Mouse (Mus musculus) ZHBTc4 (cell line): ENCODE measurements around the gene Lyzl6.

ENCODE experiments used
- DNase-seq: peaks from one replicate; pipeline ENCODE4 v3.0.0-alpha.2; 2011; ENCODE audit warnings: low read depth, low spot score

The Lyzl6 gene

DNA sequence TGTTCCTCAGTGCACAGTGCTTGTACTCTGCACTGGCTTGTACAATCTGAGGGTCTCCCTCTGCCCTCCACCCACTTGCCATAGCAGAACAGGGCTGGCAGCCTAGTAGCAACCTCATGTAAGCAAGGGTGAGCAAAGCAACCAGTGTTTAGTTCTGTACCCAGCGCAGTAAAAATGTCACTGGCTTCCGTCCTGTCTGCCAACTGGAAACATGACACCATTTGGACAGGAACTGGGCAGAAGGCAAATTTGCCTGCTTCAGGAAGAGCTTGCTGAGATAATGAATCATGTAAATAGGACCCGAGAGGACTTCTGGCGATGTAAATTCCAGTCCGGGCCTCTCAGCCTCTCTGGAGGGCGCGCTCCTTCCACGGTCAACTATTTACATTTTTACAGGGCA lies 7.0 kb upstream of the Lyzl6 start:
- no peak for DNase-seq

DNA sequence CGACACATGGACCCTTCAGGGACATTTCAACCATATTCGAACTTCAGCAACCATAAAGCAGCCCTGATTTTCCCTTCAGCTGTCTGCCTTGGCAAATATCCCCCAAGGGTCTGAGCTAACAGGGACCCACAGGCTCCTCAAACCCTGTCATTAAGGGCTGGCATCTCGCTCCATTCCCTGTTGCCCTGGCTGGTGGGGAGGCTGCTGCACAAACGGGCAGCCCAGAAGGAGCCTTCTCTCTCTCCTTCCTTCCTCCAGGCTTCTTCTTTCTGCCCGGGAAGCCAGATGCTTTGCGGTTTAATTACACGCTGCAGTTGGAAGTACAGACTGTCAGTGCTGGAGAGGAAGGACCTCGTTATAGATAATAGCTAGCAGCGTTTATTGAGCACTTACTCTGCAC lies 4.5 kb upstream of the Lyzl6 start:
- DNase-seq, result no peak

DNA sequence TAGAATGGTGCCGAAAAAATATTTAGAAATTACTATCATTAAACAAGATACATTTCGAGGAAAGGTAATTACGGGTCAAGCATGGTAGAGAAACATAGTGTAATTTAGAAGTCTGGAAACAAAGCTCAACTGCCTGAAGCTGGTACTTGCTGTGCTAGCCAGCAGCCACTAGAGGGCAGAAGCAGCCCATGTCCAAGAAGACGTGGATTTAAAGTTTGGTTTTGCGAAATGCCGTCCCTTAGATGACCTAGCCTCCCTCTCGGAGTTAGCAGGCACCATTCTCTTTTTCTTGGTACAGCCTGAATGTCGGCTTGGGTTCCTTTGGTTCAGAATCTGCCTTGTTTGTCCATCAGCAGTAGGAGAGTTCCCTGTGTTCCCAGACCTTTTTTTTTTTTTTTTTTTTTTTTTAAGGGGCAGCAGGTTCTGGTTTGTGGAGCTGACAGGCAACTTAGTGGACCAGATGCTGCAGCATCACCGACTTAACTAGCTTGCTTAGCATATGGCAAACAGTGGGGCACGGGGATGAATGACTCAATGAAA lies 787 bp upstream of the Lyzl6 start:
- peak; percentile 87 for DNase-seq

DNA sequence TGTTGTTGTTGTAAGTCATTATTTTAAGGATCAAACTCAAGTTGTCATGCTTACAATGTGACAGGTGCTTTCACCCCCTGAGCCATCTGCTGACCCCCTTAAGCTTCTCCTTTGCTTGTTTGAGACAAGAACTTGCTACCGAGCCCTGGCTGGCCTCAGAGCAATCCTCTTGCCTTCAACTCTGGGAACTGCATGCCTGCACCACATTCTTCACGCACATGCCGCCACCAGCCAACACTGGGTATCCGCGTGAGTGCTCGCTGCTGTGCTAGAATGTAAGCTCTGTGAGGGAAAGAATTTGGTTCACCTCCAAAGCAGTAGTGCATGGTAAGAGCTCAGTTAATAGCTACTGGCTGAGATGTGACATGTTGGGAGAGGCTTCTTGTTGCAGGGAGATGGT lies 2.4 kb downstream of the Lyzl6 start:
- DNase-seq, result no peak

DNA sequence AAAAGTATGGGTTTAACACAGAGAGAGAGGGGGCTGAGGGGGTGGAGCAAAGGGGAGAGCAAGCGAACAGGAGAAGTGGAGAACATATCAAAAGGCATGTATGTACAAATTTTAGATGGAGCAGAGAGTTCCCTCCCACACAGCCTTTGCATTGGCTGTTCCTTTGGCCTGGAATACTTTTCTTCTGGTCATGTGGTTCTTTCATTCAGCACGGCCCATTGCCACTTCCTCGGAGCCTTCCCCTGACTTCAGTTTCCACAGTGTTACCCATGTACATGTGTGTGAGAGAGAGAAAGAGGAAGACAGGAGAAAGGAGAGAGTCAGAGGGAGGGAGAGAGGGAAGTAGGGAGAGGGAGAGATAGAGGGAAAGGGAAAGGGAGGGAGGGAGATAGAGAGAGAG lies 3.2 kb downstream of the Lyzl6 start:
- no peak for DNase-seq

DNA sequence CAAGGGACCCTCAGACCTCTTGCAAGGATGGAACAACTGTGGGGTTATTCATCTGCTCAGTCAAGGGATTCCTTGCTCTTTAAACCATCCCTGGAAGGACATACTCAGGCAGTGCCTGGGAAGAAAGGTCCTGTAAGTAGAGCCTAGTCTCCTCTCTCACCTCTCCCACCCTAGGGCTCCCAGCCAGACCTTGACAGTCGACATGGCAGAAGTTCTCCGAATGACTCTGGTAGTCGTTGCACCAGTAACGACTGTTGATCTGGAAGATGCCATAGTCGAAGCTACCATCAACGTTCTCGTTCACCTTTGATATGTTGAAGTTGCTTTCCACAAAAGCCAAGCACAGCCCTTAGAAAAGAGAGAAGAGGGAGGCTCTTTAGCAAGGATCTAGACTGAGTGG lies 3.9 kb downstream of the Lyzl6 start:
- DNase-seq, result no peak

DNA sequence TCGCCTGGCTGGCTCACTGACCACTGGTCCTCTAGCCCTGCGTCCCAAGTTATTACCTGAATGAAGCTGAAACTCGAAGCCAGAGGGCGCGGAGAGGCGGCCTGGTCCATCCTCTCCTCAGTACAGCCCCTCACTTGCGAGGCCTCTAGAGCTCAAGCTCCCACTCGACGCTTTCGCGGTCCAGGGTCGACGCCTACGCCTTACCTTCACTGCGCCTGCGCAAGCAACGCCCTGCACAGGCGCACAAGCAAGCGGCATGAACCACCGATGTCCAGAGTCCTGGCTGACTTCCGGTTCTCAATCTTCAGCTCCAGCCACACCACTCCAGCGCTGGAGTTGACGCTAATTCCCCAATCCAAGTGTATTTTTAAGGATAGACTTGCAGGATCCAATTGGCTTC lies 11.2 kb downstream of the Lyzl6 start:
- peak; percentile 47 for DNase-seq

DNA sequence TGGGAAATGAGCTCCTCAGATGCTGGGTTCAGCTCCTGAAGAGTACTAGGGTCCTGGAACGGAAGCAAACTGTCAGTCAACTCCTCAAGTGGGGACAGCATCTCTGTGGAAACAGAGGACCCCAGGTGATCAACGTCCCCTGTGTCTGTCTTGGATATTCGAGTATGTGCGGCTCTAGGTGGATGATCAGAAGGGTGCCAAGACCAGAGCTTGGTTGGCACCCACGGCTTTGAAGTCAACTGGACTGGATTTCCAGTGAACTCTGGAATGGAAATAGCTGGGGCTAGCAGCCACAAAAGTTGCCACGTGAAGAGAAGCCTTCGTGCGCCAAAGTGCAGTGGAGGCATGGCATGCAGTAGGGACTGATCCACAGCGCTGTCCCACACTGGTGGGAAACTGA lies 17.6 kb downstream of the Lyzl6 start, which contains the start of gene Gm884:
Gene Gm884 (minus strand): TSS at position 101 of the 400 bp plus-strand sequence.
- no peak for DNase-seq

DNA sequence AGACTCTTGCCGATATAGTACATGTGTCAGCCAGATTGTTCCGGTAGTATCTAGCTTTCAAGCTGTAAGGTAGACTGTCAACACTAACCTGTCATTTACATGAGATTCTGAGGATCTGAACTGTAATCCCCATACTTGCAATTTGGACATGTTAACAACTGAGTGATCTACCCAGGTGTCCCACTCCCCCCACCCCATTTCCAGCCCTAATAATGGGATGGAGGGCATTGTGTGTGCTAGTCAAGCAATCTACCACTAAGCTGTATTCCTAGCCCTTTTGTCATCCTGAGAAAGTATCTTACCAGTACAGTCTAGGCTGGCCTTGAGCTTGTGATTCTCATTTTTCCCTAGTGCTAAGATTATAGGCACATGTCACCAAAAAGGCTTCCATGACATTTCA lies 27.9 kb downstream of the Lyzl6 start:
- peak; percentile 80 for DNase-seq

DNA sequence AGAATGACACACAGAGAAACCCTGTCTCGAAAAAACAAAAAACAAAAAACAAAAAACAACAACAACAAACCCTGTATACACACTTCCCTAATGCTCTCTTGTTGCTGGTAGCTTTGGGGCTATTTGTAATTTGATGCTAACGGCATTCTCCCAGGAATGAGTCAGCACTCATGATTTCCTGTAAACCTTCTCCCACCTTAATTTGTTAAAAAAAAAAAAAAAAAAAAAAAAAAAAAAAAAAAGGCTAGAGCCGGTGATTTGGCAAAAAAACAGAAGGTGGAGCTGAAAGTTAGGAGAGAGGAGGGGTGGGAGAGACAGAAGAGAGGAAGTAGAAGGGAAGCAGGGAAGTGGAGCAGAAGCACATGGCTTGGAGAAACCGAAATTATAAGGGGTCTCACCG lies 32.1 kb downstream of the Lyzl6 start:
- peak; percentile 21 for DNase-seq
